Mouse (Mus musculus) 3134 (cell line): ENCODE data around the gene Col5a1.

Experiments
- DNase-seq: peaks from one replicate; pipeline ENCODE4 v3.0.0-alpha.2; 2011; ENCODE audit warnings: low spot score; ENCODE audit not compliant: insufficient read length; ENCODE audit errors: extremely low read depth

Gene Col5a1

GRCm38 (mm10) chr2:27886148-27886551 is at the start of gene Col5a1:
Gene Col5a1, plus strand, starts transcription at chr2:27886425.
- peak; percentile 90 for DNase-seq

GRCm38 (mm10) chr2:27838112-27838511 is 48.1 kb upstream of the Col5a1 start:
- DNase-seq, result no peak

- no peak for DNase-seq
These were observed 45.3 kb upstream of the Col5a1 start for GRCm38 (mm10) chr2:27840890-27841289.

- DNase-seq, result peak; percentile 67
These were observed 43.3 kb upstream of the Col5a1 start for GRCm38 (mm10) chr2:27842893-27843292.

- peak; percentile 39 for DNase-seq
These were observed 41.3 kb upstream of the Col5a1 start for GRCm38 (mm10) chr2:27844885-27845284.

DNA sequence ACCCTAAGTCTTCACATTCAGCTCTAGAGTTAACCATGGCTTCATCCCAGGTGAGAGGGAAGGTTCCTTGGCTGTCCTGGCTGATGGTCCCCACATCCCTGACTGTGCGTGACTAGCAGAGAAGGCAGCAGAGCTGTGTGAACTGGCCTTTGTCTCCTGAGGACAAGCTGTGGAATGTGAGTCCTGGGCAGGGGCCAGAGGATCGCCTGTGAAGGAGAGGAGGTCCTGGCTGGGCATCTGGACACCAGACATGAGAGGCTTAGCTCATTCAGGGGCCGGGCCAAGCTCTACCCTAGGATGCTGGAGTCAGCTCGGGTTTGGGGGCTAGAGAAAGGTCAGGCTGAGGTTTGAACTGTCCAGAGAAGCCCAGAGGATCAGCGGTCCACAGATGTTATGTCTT is 39.2 kb upstream of the Col5a1 start:
- DNase-seq, result peak; percentile 64

- DNase-seq, result no peak
These were observed 38.3 kb upstream of the Col5a1 start for GRCm38 (mm10) chr2:27847851-27848435.

- DNase-seq, result no peak
These were observed 37.8 kb upstream of the Col5a1 start for GRCm38 (mm10) chr2:27848466-27848865.

GRCm38 (mm10) chr2:27858348-27858903 is 27.8 kb upstream of the Col5a1 start:
- DNase-seq, result peak; percentile 92

- DNase-seq, result peak; percentile 69
These were observed 24.5 kb upstream of the Col5a1 start for GRCm38 (mm10) chr2:27861576-27862238.

GRCm38 (mm10) chr2:27864491-27865365 is 21.5 kb upstream of the Col5a1 start:
- peak; percentile 64 for DNase-seq

- no peak for DNase-seq
These were observed 15.6 kb upstream of the Col5a1 start for GRCm38 (mm10) chr2:27870586-27870985.

- no peak for DNase-seq
These were observed 15.2 kb upstream of the Col5a1 start for GRCm38 (mm10) chr2:27871056-27871455.

DNA sequence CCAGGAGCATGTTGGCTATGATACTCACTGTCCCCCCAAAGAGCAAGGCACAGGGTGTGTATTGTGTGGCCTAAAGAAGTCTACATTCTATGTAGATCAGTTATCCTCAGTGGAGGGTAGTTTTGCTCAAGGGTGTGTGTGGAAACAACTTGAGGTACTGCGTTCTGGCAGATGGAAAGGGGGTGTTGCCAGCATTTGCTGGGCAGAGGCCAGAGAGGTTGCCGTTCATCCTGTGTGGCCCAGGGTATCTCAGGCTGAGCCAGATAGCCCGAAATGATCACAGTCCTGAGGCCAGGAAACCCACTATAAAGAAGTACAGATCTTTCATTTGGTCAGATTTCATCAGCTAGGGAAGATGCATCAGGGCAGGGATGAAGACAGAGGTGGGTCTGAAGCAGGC is 13.9 kb upstream of the Col5a1 start:
- DNase-seq, result no peak

GRCm38 (mm10) chr2:27873030-27873429 is 13.2 kb upstream of the Col5a1 start:
- DNase-seq, result no peak

DNA sequence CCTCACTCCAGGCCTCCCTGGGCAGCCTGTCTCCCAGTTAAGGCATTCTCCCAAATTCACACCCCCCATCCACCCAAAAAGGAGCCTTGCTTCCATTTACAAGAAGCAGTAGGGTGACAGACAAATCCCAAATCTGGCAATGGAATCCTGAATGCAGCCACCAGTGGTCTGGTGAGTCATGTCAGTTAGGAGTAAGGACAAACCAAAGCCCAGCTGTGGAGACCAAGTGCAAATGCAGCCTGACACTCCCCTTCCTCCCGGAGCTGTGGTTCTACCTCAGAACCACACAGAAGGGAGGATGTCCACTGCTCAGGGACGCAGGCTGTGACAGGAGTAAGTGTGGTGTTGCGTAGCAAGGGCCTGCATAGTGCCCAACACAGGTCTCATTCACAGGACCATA is 11.6 kb upstream of the Col5a1 start:
- DNase-seq, result peak; percentile 75

GRCm38 (mm10) chr2:27875231-27875630 is 11.0 kb upstream of the Col5a1 start:
- no peak for DNase-seq

DNA sequence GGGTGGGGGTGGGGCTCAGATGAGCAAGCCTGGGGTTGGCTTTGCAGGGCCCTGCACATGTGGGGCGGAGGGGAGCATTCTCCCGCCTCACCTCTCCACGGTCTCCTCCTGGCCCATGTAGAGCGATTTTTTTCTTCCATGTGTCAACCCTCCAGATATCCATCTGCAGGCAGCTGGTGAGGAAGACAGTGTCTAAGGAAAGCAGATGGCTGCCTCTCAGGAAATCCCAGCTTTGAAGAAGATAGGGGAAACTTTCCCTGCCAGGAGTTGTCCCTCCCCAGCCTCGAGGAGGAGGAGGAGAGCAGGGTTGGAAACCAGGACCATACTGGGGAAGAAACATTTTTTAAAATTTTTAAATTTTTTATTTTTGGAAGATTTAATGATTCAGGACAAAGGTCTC is 10.4 kb upstream of the Col5a1 start:
- no peak for DNase-seq

GRCm38 (mm10) chr2:27876724-27877504 is 9.3 kb upstream of the Col5a1 start:
- no peak for DNase-seq

DNA sequence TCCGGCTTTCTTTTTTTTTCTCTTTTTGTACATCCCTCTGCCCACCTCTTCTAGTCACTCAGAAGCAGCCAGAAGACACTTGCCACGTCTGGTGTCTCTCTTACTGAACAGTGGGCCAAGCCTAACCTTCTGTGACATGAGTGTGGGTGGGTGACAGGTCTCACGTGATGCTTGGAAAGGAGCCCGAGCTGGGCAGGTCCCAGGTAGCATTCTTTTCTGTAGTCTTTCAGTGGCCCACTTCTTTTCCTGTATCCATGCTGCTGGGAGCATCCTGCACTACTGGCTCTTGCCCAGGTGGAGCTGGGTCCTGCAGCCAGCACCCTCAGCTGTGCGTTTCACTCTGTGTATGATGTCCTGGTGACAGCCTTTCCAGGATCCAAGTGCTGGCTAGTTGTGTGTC is 8.2 kb upstream of the Col5a1 start:
- no peak for DNase-seq

DNA sequence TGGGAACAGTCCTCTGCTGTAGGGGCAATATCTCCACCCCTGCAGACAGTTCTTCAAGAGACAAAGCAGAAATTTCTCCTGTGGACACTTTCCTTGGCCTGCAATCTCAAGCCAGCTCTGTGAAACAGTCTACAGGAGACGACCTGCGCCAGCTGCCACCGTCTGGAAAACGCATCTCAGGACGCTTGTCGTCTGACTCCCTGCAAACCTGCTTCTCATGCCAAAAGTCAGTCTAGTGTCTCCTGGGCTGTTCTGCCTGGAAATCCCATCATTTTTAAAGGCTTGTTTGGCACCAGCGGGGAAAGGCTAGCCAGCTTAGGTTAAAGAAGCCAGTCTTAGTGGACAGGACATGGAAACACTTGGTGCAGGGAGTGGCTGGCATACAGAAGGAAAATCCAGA is 2.9 kb upstream of the Col5a1 start:
- no peak for DNase-seq
